ENCODE assay signal across 8 mouse cellular contexts in the genomic region with DNA sequence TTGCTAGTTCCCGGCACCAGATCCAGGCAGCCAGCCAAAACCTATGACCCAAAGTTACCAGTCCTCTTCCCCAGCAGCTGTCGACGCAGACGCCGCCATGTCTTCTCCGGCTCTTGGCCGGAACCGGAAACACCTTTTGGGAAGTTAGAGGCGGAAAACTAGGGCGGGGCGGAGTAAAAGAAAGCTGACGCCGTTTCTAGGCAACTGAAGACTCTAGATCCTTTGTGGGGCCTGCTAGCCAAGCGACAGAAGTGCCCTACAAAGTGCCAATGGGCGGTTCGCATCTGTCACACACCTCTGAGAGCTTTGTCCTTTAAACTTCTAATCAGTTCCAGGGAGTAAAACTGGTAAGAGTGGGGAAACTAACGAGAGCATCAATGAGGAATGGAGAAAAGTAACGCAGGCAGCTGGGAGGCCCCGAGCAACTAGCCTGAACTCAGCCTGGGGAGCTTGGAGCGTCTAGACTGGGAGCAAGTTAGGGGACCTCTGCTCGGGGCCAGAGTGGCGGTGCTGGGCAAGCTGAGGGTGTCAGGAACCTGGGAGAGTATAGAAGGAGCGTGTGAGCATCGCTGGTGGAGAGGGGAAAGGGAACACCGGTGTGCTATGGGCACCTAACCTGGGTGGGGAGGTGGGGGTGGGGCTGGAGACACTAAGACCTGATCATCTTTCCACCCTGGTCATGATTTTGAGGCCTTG. TPM values are rescaled to one million over a fixed set of nuclear protein-coding genes. Genes with fewer than 3 reads are reported as not detected.
DNase-seq lines count a peak whose midpoint lies in the region; ATAC-seq and TF ChIP-seq lines count a peak whose summit lies in the region.

A gene (minus strand): TSS at position 131 of the 696 bp plus-strand sequence.
A gene (plus strand): TSS at position 179 of the 696 bp plus-strand sequence.

- intact Hi-C loops in heart, postnatal 36 days (cut with DNase I), result loop anchor here (1.0 to 5.0 kb wide), 2 partner anchors 12 to 711 kb away; no protein-coding TSS in a partner anchor

- in situ Hi-C loops in ES-E14 (cut with MboI; ENCODE audit: low sequenced_read_pairs in 2 of 2, unreplicated experiment in 2 of 2), result no loop called here

- peak; percentile 90 for TF ChIP-seq POLR2A in olfactory bulb, adult 2 months (IDR thresholded peaks at IDR 0.05; ENCODE audit: insufficient read depth, low read depth, low read length)
- peak; percentile 84 for TF ChIP-seq POLR2A in thymus, adult 2 months (IDR thresholded peaks at IDR 0.05; ENCODE audit: control insufficient read depth, extremely low read depth, insufficient read depth, low read length, poor library complexity)

- peaks cover 10% of the 10 kb centered on the region for H3K36me3 ChIP-seq in ES-E14 (ENCODE audit: control insufficient read depth, insufficient read depth, low read length, poor library complexity, severe bottlenecking)
- peaks cover 8% of the 10 kb centered on the region; the same call in 1 of the 2 replicates for H3K36me3 ChIP-seq in forebrain, embryonic 16.5 days (ENCODE audit: control insufficient read depth, insufficient read depth)
- H3K36me3 ChIP-seq in lung, embryonic 14.5 days (ENCODE audit: insufficient read depth), result peaks cover 24% of the 10 kb centered on the region
- peaks cover 11% of the 10 kb centered on the region for H3K36me3 ChIP-seq in thymus, adult 2 months (ENCODE audit: control insufficient read depth, insufficient read depth, low read length)

- H3K9ac ChIP-seq in ES-E14 (ENCODE audit: insufficient read depth, low read depth, low read length, poor library complexity, severe bottlenecking), result peak within 1 kb of the TSS; percentile 87
- H3K9ac ChIP-seq in forebrain, embryonic 16.5 days (replicated peaks; ENCODE audit: low read depth, low read length), result peak within 1 kb of the TSS; percentile 84
- H3K9ac ChIP-seq in lung, embryonic 14.5 days, result peak within 1 kb of the TSS; percentile 79

- peak within 1 kb of the TSS; percentile 96 for H3K4me2 ChIP-seq in forebrain, embryonic 16.5 days (ENCODE audit: low read length)
- H3K4me2 ChIP-seq in lung, embryonic 14.5 days, result peak within 1 kb of the TSS; percentile 76

- WGBS in forebrain, embryonic 16.5 days, result 8% methylated on average over 25 of the region's 25 CpGs
- 8% methylated on average over 25 of the region's 25 CpGs for WGBS in lung, embryonic 14.5 days
- 6% methylated on average over 25 of the region's 25 CpGs for whole genome bisulfite sequencing in olfactory bulb, adult 2 months
- WGBS in thymus, adult 2 months, result 17% methylated on average over 25 of the region's 25 CpGs

- H3K27ac ChIP-seq in ES-E14 (ENCODE audit: insufficient read depth, low read depth, low read length, poor library complexity, severe bottlenecking), result no peak within 1 kb of the TSS
- peak within 1 kb of the TSS; percentile 53 for H3K27ac ChIP-seq in forebrain, embryonic 16.5 days (ENCODE audit: low read length)
- H3K27ac ChIP-seq in layer of hippocampus, adult 2 months, result peak within 1 kb of the TSS; percentile 84
- H3K27ac ChIP-seq in lung, embryonic 14.5 days (ENCODE audit: low read depth), result peak within 1 kb of the TSS; percentile 9; the same call in 1 of the 2 replicates
- peak within 1 kb of the TSS; percentile 32; the same call in 1 of the 2 replicates for H3K27ac ChIP-seq in olfactory bulb, adult 2 months (ENCODE audit: insufficient read depth, low read depth, low read length)
- H3K27ac ChIP-seq in thymus, adult 2 months (ENCODE audit: control insufficient read depth, insufficient read depth, low read length), result no peak within 1 kb of the TSS

- DNase-seq in ES-E14 (ENCODE audit: low read depth, low spot score), result peak; percentile 83
- DNase-seq in cerebellum, adult 11-12 months, result peak; percentile 82
- peak; percentile 84 for DNase-seq in heart, postnatal 36 days
- DNase-seq in layer of hippocampus, adult 2 months (ENCODE audit: low spot score in 2 of 2), result peak; percentile 84 to 92
- peak; percentile 95 for DNase-seq in lung, embryonic 14.5 days
- DNase-seq in thymus, adult 2 months, result peak; percentile 86

- no peaks in the 10 kb centered on the region for H3K4me1 ChIP-seq in ES-E14 (ENCODE audit: control insufficient read depth in 2 of 2, insufficient read depth in 2 of 2, low read length in 2 of 2, poor library complexity in 1 of 2)
- peaks cover 15% of the 10 kb centered on the region for H3K4me1 ChIP-seq in forebrain, embryonic 16.5 days (replicated peaks; ENCODE audit: control insufficient read depth, insufficient read depth, low read length)
- H3K4me1 ChIP-seq in lung, embryonic 14.5 days (ENCODE audit: insufficient read depth), result no peaks in the 10 kb centered on the region
- H3K4me1 ChIP-seq in olfactory bulb, adult 2 months (ENCODE audit: control insufficient read depth, insufficient read depth, low read length), result peaks cover 3% of the 10 kb centered on the region; the same call in 1 of the 2 replicates
- H3K4me1 ChIP-seq in thymus, adult 2 months (replicated peaks; ENCODE audit: control insufficient read depth, insufficient read depth, low read length), result peaks cover 4% of the 10 kb centered on the region; the same call in 1 of the 2 replicates

- no peak for TF ChIP-seq CTCF in layer of hippocampus, adult 2 months (conservative IDR thresholded peaks at IDR 0.05)
- TF ChIP-seq CTCF in lung, embryonic 14.5 days (IDR thresholded peaks at IDR 0.05; ENCODE audit: low read depth), result no peak
- no peak for TF ChIP-seq CTCF in olfactory bulb, adult 2 months (IDR thresholded peaks at IDR 0.05; ENCODE audit: insufficient read depth, low read depth, low read length)
- no peak for TF ChIP-seq CTCF in thymus, adult 2 months (IDR thresholded peaks at IDR 0.05; ENCODE audit: borderline replicate concordance, control insufficient read depth, extremely low read depth, insufficient read depth, low read length, poor library complexity)

- no peaks in the 10 kb centered on the region for H3K27me3 ChIP-seq in forebrain, embryonic 16.5 days (replicated peaks; ENCODE audit: control insufficient read depth, insufficient read depth, low read length)
- H3K27me3 ChIP-seq in lung, embryonic 14.5 days (ENCODE audit: insufficient read depth, low read length), result no peaks in the 10 kb centered on the region
- H3K27me3 ChIP-seq in thymus, adult 2 months (ENCODE audit: control insufficient read depth, insufficient read depth, low read length), result no peaks in the 10 kb centered on the region

- H3K9me3 ChIP-seq in ES-E14 (ENCODE audit: control insufficient read depth, insufficient read depth, low read depth, low read length), result no peaks in the 10 kb centered on the region
- no peaks in the 10 kb centered on the region for H3K9me3 ChIP-seq in forebrain, embryonic 16.5 days (ENCODE audit: control insufficient read depth, low read length)
- H3K9me3 ChIP-seq in lung, embryonic 14.5 days (ENCODE audit: low read depth, low read length), result no peaks in the 10 kb centered on the region

- H3K4me3 ChIP-seq in ES-E14 (ENCODE audit: insufficient read depth in 1 of 2, low read depth in 1 of 2, low read length in 2 of 2, poor library complexity in 1 of 2, severe bottlenecking in 1 of 2), result peak within 1 kb of the TSS; percentile 80 to 92
- peak within 1 kb of the TSS; percentile 89 for H3K4me3 ChIP-seq in forebrain, embryonic 16.5 days (replicated peaks; ENCODE audit: low read length)
- peak within 1 kb of the TSS; percentile 74 for H3K4me3 ChIP-seq in layer of hippocampus, adult 2 months
- H3K4me3 ChIP-seq in lung, embryonic 14.5 days (ENCODE audit: low read depth, low read length), result peak within 1 kb of the TSS; percentile 89
- peak within 1 kb of the TSS; percentile 69 for H3K4me3 ChIP-seq in olfactory bulb, adult 2 months (ENCODE audit: insufficient read depth, low read depth, low read length)
- peak within 1 kb of the TSS; percentile 91 for H3K4me3 ChIP-seq in thymus, adult 2 months (ENCODE audit: control insufficient read depth, insufficient read depth, low read length)

- ATAC-seq in forebrain, embryonic 16.5 days, result peak; percentile 94
- ATAC-seq in lung, embryonic 14.5 days (ENCODE audit: insufficient read depth), result peak; percentile 85

TF ChIP-seq in ES-E14, 5 proteins besides CTCF, POLR2A, EP300 and RAD21:
- TF ChIP-seq HCFC1 (IDR thresholded peaks at IDR 0.05; ENCODE audit: borderline replicate concordance, insufficient read depth, low read length) (peak; percentile 66; the same call in 1 of the 2 replicates), MAFK (IDR thresholded peaks at IDR 0.05; ENCODE audit: insufficient read depth, low read depth, low read length) (no peak)
TF ChIP-seq in ES-E14: peak in this region for 1.

RNA-seq across cellular contexts. Expression of the first gene that starts in this region (rescaled TPM):
- total RNA-seq in ES-E14 (2012; rRNA removed), result 20.5 and 29.7 TPM in 2 replicates
- 39.4 and 44.3 TPM in 2 replicates for polyA plus RNA-seq in forebrain, embryonic 16.5 days (2015; fragmentation: Nextera tagmentation; extraction: Ambion mirVana)
- 10 to 100 TPM; 16.1 to 17.4 TPM for total RNA-seq in heart, postnatal 36 days (2021)
- 10 to 100 TPM; 67.7 to 71.5 TPM for total RNA-seq in layer of hippocampus, adult 2 months (2021)
- 5.3 and 7.5 TPM in 2 replicates for polyA plus RNA-seq in lung, embryonic 14.5 days (2014; fragmentation: Nextera tagmentation; extraction: Ambion mirVana)
- not detected in 2 replicates for polyA plus RNA-seq in olfactory bulb, adult 2 months (2012; ENCODE audit: insufficient read depth, insufficient read length, low replicate concordance, missing spikeins)
- polyA plus RNA-seq in thymus, adult 2 months (2012; rRNA removed), result 68.0 and 82.4 TPM in 2 replicates

RNA-seq across cellular contexts. Expression of the second gene that starts in this region (rescaled TPM):
- total RNA-seq in ES-E14 (2012; rRNA removed), result 1.6 and 1.7 TPM in 2 replicates
- polyA plus RNA-seq in forebrain, embryonic 16.5 days (2015; fragmentation: Nextera tagmentation; extraction: Ambion mirVana), result 28.1 and 31.1 TPM in 2 replicates
- total RNA-seq in heart, postnatal 36 days (2021), result 1 to 10 TPM in 1 of 2 experiments, under 1 TPM in 1; 0.65 to 1.1 TPM
- 1 to 10 TPM; 3.3 to 5.6 TPM for total RNA-seq in layer of hippocampus, adult 2 months (2021)
- 5.8 and 7.4 TPM in 2 replicates for polyA plus RNA-seq in lung, embryonic 14.5 days (2014; fragmentation: Nextera tagmentation; extraction: Ambion mirVana)
- polyA plus RNA-seq in olfactory bulb, adult 2 months (2012; ENCODE audit: insufficient read depth, insufficient read length, low replicate concordance, missing spikeins), result not detected in 2 replicates
- polyA plus RNA-seq in thymus, adult 2 months (2012; rRNA removed), result 2.6 and 3.7 TPM in 2 replicates

Comparison
In these comparisons a context has a peak if more than half of its experiments do, and no peak if none do; other contexts are left out.
1. H3K27ac ChIP-seq: peak in forebrain, embryonic 16.5 days (single experiment), layer of hippocampus, adult 2 months (single experiment), lung, embryonic 14.5 days (single experiment) and olfactory bulb, adult 2 months (single experiment); none in ES-E14 (single experiment) and thymus, adult 2 months (single experiment).
2. Peak in every context shown above with its lines, with median percentiles within 50 percentile points of each other: DNase-seq, H3K4me3 ChIP-seq and H3K9ac ChIP-seq.